Mouse (Mus musculus): ENCODE results near the gene 1500015O10Rik.

Gene 1500015O10Rik

GRCm38 (mm10) chr1:43786711-43787110 lies 56.3 kb downstream of the 1500015O10Rik start:
- no peaks in the 10 kb centered on the region for H3K36me3 ChIP-seq (ENCODE audit: control insufficient read depth, insufficient read depth, low read length, poor library complexity, severe bottlenecking)
- no peak for DNase-seq (ENCODE audit: low read depth, low spot score)
- H3K27me3 ChIP-seq (ENCODE audit: control insufficient read depth, insufficient read depth, low read length, poor library complexity, severe bottlenecking): no peaks in the 10 kb centered on the region

- H3K36me3 ChIP-seq (ENCODE audit: control insufficient read depth, insufficient read depth, low read length, poor library complexity, severe bottlenecking): 0 out of 2 replicates have a peak, but pooled peaks cover 3% of the 10 kb centered on the region
- DNase-seq (ENCODE audit: low read depth, low spot score): no peak
These were observed 59.4 kb downstream of the 1500015O10Rik start for GRCm38 (mm10) chr1:43789765-43790164.

More at GRCm38 (mm10) chr1:43789765-43790164, 59.4 kb downstream of the 1500015O10Rik start:
- no peaks in the 10 kb centered on the region for H3K27me3 ChIP-seq (ENCODE audit: control insufficient read depth, insufficient read depth, low read length, poor library complexity, severe bottlenecking)
